Mouse (Mus musculus) hindlimb bud, embryonic 11.5 days (tissue): ENCODE results near the gene Anapc7.
"Not testable (repeated sequence)": the region's sequence is repeated elsewhere in the genome, so short reads cannot be mapped to it uniquely, and the experiment has no call there.

Experiments
- DNase-seq: peaks from one replicate; pipeline ENCODE4 v3.0.0-alpha.2; 2012; ENCODE audit warnings: low read depth, low spot score; ENCODE audit errors: extremely low spot score

Anapc7 gene

GRCm38 (mm10) chr5:122450913-122451317, 29.4 kb downstream of the Anapc7 start:
- no peak for DNase-seq

- DNase-seq = no peak
Observed at GRCm38 (mm10) chr5:122451324-122451723, 29.8 kb downstream of the Anapc7 start.

GRCm38 (mm10) chr5:122452194-122452593, 30.7 kb downstream of the Anapc7 start:
- no peak for DNase-seq

- DNase-seq = no peak
Observed at GRCm38 (mm10) chr5:122453188-122453587, 31.7 kb downstream of the Anapc7 start.

GRCm38 (mm10) chr5:122454442-122454841, 32.9 kb downstream of the Anapc7 start:
- no peak for DNase-seq

- DNase-seq = no peak
Observed at GRCm38 (mm10) chr5:122454883-122455282, 33.4 kb downstream of the Anapc7 start.

- no peak for DNase-seq
Observed at GRCm38 (mm10) chr5:122455584-122455983, 34.1 kb downstream of the Anapc7 start.

- not testable (repeated sequence) for DNase-seq
Observed at GRCm38 (mm10) chr5:122457054-122457453, 35.6 kb downstream of the Anapc7 start.

- no peak for DNase-seq
Observed at GRCm38 (mm10) chr5:122458066-122458465, 36.6 kb downstream of the Anapc7 start.

- no peak for DNase-seq
Observed at GRCm38 (mm10) chr5:122459335-122459734, 37.8 kb downstream of the Anapc7 start.

- DNase-seq = no peak
Observed at GRCm38 (mm10) chr5:122460656-122461055, 39.2 kb downstream of the Anapc7 start.

GRCm38 (mm10) chr5:122461431-122461830, 39.9 kb downstream of the Anapc7 start:
- no peak for DNase-seq

- no peak for DNase-seq
Observed at GRCm38 (mm10) chr5:122471658-122472057, 50.2 kb downstream of the Anapc7 start.

GRCm38 (mm10) chr5:122474643-122475363, 53.3 kb downstream of the Anapc7 start:
- no peak for DNase-seq

- no peak for DNase-seq
Observed at GRCm38 (mm10) chr5:122476078-122476477, 54.6 kb downstream of the Anapc7 start.

GRCm38 (mm10) chr5:122477492-122477891, 56.0 kb downstream of the Anapc7 start:
- DNase-seq = no peak

- no peak for DNase-seq
Observed at GRCm38 (mm10) chr5:122479131-122479530, 57.6 kb downstream of the Anapc7 start.

GRCm38 (mm10) chr5:122481844-122482243, 60.4 kb downstream of the Anapc7 start:
- no peak for DNase-seq

GRCm38 (mm10) chr5:122482733-122483391, 61.4 kb downstream of the Anapc7 start:
- no peak for DNase-seq

- DNase-seq = not testable (repeated sequence)
Observed at GRCm38 (mm10) chr5:122486243-122486642, 64.8 kb downstream of the Anapc7 start.

- DNase-seq = no peak
Observed at GRCm38 (mm10) chr5:122487825-122488224, 66.3 kb downstream of the Anapc7 start.

- no peak for DNase-seq
Observed at GRCm38 (mm10) chr5:122490148-122490547, 68.7 kb downstream of the Anapc7 start.
